Mouse (Mus musculus) heart, adult 2 months (tissue): Measurements from ENCODE around the gene Mlf2. TPM values are rescaled to one million over a fixed set of nuclear protein-coding genes. Genes with fewer than 3 reads are reported as not detected.

Experiments used
- DNase-seq, 2 experiments: peaks; one replicate each; pipeline ENCODE4 v3.0.0; 2021
- H3K27ac ChIP-seq: fragments of 200-600 bp; 2 replicates; pipeline ENCODE4 v1.8.1; 2022
- H3K27me3 ChIP-seq: fragments of 200-500 bp; 2 replicates; pipeline ENCODE4 v1.6.1; 2012; ENCODE audit warnings: mild to moderate bottlenecking, low read length, inconsistent platforms, mixed read lengths; ENCODE audit not compliant: control insufficient read depth, insufficient read depth
- H3K36me3 ChIP-seq: fragments of 200-500 bp; 2 replicates; pipeline ENCODE4 v1.6.1; 2012; ENCODE audit warnings: low read length, inconsistent platforms; ENCODE audit not compliant: control insufficient read depth, insufficient read depth
- H3K4me1 ChIP-seq: fragments of 200-500 bp; 2 replicates; pipeline ENCODE4 v1.6.1; 2011; ENCODE audit warnings: low read length; ENCODE audit not compliant: control insufficient read depth, insufficient read depth
- H3K4me3 ChIP-seq: fragments of 200-600 bp; 2 replicates; pipeline ENCODE4 v1.8.1; 2022
- H3K79me2 ChIP-seq: fragments of 200-500 bp; replicated peaks from 2 replicates; pipeline ENCODE4 v1.6.1; 2012; ENCODE audit warnings: mild to moderate bottlenecking, inconsistent platforms, low read length, moderate library complexity, mixed read lengths; ENCODE audit not compliant: control insufficient read depth, insufficient read depth
- H3K9ac ChIP-seq: fragments of 200-500 bp; 2 replicates; pipeline ENCODE4 v1.6.1; 2012; ENCODE audit warnings: low read depth, mild to moderate bottlenecking, control low read depth, inconsistent platforms, low read length, mixed read lengths
- CTCF ChIP-seq: fragments of 200-600 bp; IDR thresholded peaks from 2 replicates; pipeline ENCODE4 v1.8.1; 2022; ENCODE audit warnings: antibody characterized with exemption, mild to moderate bottlenecking, moderate library complexity
- EP300 ChIP-seq: fragments of 200-500 bp; IDR thresholded peaks from 2 replicates; pipeline ENCODE4 v1.6.1; 2011; ENCODE audit warnings: low read depth, low read length, control low read depth; ENCODE audit not compliant: insufficient read depth
- POLR2A ChIP-seq: fragments of 200-500 bp; IDR thresholded peaks from 2 replicates; pipeline ENCODE4 v1.6.1; 2011; ENCODE audit warnings: mild to moderate bottlenecking, low read depth, low read length, control low read depth; ENCODE audit not compliant: insufficient read depth
- WGBS: fragments of 180-500 bp; shearing (Covaris S2); methylation state at CpG from one replicate; pipeline ENCODE4 v1.1.7; 2018; 5-methylcytosine and 5-hydroxymethylcytosine counted together
- intact Hi-C: fragments of 180-260 bp; cut with DNase I; formaldehyde crosslinking; loops from one replicate; pipeline ENCODE4 v1.15.1; 2025
- polyA plus RNA-seq: library from polyadenylated mRNA; depleted of rRNA; stranded (reverse); fragments of >200 nt; gene quantifications from 2 replicates; pipeline ENCODE4 v1.2.3, GENCODE M21; 2012
- total RNA-seq, 2 experiments: library from RNA; stranded (reverse); gene quantifications; 2 replicates each; pipeline ENCODE4 v1.2.3; 2021

Mlf2 gene
- total and polyA plus RNA-seq, 3 experiments = 179 to 259 (median 194) TPM

GRCm38 (mm10) chr6:124900801-124901480, 30.2 kb upstream of the Mlf2 start:
- intact Hi-C loops = loop anchor here (5.0 kb wide), 1 partner anchor 126 kb away; no protein-coding TSS in a partner anchor
- peak in 1 of 2 experiments; percentile 68 for DNase-seq
- Histone ChIP-seq H3K9ac (no peak overlapping the region), H3K4me3 (no peak overlapping the region), H3K4me1 (peaks cover 3% of the 10 kb centered on the region; the same call in 1 of the 2 replicates), H3K27ac (no peak overlapping the region), H3K36me3 (no peaks in the 10 kb centered on the region), H3K27me3 (no peaks in the 10 kb centered on the region), H3K79me2 (no peaks in the 10 kb centered on the region)
- 40% methylated on average over 10 of the region's 10 CpGs for WGBS
- TF ChIP-seq POLR2A (no peak), CTCF (no peak), EP300 (no peak)

GRCm38 (mm10) chr6:124901851-124902250, 29.3 kb upstream of the Mlf2 start:
- H3K4me1 ChIP-seq = peaks cover 3% of the 10 kb centered on the region; the same call in 1 of the 2 replicates
- no peaks in the 10 kb centered on the region for H3K27me3 ChIP-seq
- TF ChIP-seq CTCF = no peak
- no peak for TF ChIP-seq POLR2A
- H3K27ac ChIP-seq = no peak overlapping the region
- intact Hi-C loops = loop anchor here (5.0 kb wide), 1 partner anchor 125 kb away; no protein-coding TSS in a partner anchor
- H3K4me3 ChIP-seq = no peak overlapping the region
- H3K36me3 ChIP-seq = no peaks in the 10 kb centered on the region
- no peaks in the 10 kb centered on the region for H3K79me2 ChIP-seq
- no peak for DNase-seq
- no peak overlapping the region for H3K9ac ChIP-seq

GRCm38 (mm10) chr6:124903580-124904151, 27.5 kb upstream of the Mlf2 start:
- peaks cover 3% of the 10 kb centered on the region; the same call in 1 of the 2 replicates for H3K4me1 ChIP-seq
- peak; percentile 93 to 97 for DNase-seq
- H3K79me2 ChIP-seq = no peaks in the 10 kb centered on the region
- no peaks in the 10 kb centered on the region for H3K27me3 ChIP-seq
- TF ChIP-seq POLR2A (peak; percentile 41; the same call in 1 of the 2 replicates), EP300 (peak; percentile 97), CTCF (peak; percentile 79)
- intact Hi-C loops = loop anchor here (1.0 to 5.0 kb wide), 7 partner anchors 14 to 181 kb away; partner anchors contain the start of gene Zfp384
- H3K27ac ChIP-seq = peak overlapping the region; percentile 95
- H3K9ac ChIP-seq = peak overlapping the region; percentile 74
- under 1% methylated on average over 23 of the region's 23 CpGs for WGBS
- no peaks in the 10 kb centered on the region for H3K36me3 ChIP-seq
- H3K4me3 ChIP-seq = peak overlapping the region; percentile 54

- 12% methylated on average over 24 of the region's 24 CpGs for WGBS
- peak overlapping the region; percentile 95 for H3K27ac ChIP-seq
- H3K4me1 ChIP-seq = peaks cover 3% of the 10 kb centered on the region; the same call in 1 of the 2 replicates
- peak overlapping the region; percentile 74 for H3K9ac ChIP-seq
- intact Hi-C loops = loop anchor here (1.0 to 5.0 kb wide), 4 partner anchors 13 to 123 kb away; partner anchors contain the start of gene Zfp384
- H3K4me3 ChIP-seq = peak overlapping the region; percentile 54
- no peaks in the 10 kb centered on the region for H3K27me3 ChIP-seq
- H3K36me3 ChIP-seq = no peaks in the 10 kb centered on the region
- no peaks in the 10 kb centered on the region for H3K79me2 ChIP-seq
- peak; percentile 67 to 83 for DNase-seq
- TF ChIP-seq CTCF (peak; percentile 63), EP300 (peak; percentile 69; the same call in 1 of the 2 replicates), POLR2A (peak; percentile 25)
Measured at GRCm38 (mm10) chr6:124904161-124904981, 26.8 kb upstream of the Mlf2 start.

GRCm38 (mm10) chr6:124904991-124905860, 26.0 kb upstream of the Mlf2 start:
- H3K36me3 ChIP-seq = no peaks in the 10 kb centered on the region
- no peak for DNase-seq
- peak overlapping the region; percentile 30; the same call in 1 of the 2 replicates for H3K9ac ChIP-seq
- H3K4me1 ChIP-seq = peaks cover 3% of the 10 kb centered on the region; the same call in 1 of the 2 replicates
- peak overlapping the region; percentile 95 for H3K27ac ChIP-seq
- no peaks in the 10 kb centered on the region for H3K27me3 ChIP-seq
- no peak overlapping the region for H3K4me3 ChIP-seq
- TF ChIP-seq POLR2A (no peak), EP300 (no peak), CTCF (no peak)
- WGBS = 46% methylated on average over 16 of the region's 16 CpGs
- intact Hi-C loops = loop anchor here (1.0 to 5.0 kb wide), 4 partner anchors 12 to 122 kb away; partner anchors contain the start of gene Zfp384
- no peaks in the 10 kb centered on the region for H3K79me2 ChIP-seq
